Mouse (Mus musculus) limb, embryonic 12.5 days (tissue): ENCODE results near the gene Rnpepl1. TPM values are rescaled to one million over a fixed set of nuclear protein-coding genes. Genes with fewer than 3 reads are reported as not detected.

ENCODE experiments used
- ATAC-seq: fragments of 200-750 bp; cut with Nextera tagmentation; 2 replicates; pipeline ENCODE4 v1.8.0; 2017; ENCODE audit warnings: low read depth, moderate TSS enrichment; ENCODE audit not compliant: insufficient number of reproducible peaks, insufficient read depth, low FRiP score, low TSS enrichment
- H3K27ac ChIP-seq: fragments of 300-500 bp; sonication (generic); 2 replicates; pipeline ENCODE4 v1.5.1; 2016; ENCODE audit warnings: mild to moderate bottlenecking, moderate library complexity
- H3K27me3 ChIP-seq: fragments of 300-500 bp; sonication (generic); 2 replicates; pipeline ENCODE4 v1.6.1; 2016; ENCODE audit warnings: mild to moderate bottlenecking, moderate library complexity
- H3K36me3 ChIP-seq: fragments of 300-500 bp; sonication (generic); 2 replicates; pipeline ENCODE4 v1.6.1; 2016; ENCODE audit warnings: mild to moderate bottlenecking, moderate library complexity
- H3K4me1 ChIP-seq: fragments of 300-500 bp; sonication (generic); replicated peaks from 2 replicates; pipeline ENCODE4 v1.6.1; 2016
- H3K4me2 ChIP-seq: fragments of 300-500 bp; sonication (generic); 2 replicates; pipeline ENCODE4 v1.6.1; 2016; ENCODE audit warnings: mild to moderate bottlenecking, moderate library complexity
- H3K4me3 ChIP-seq: fragments of 300-500 bp; sonication (generic); replicated peaks from 2 replicates; pipeline ENCODE4 v1.5.1; 2016; ENCODE audit warnings: mild to moderate bottlenecking
- H3K9ac ChIP-seq: fragments of 300-500 bp; sonication (generic); replicated peaks from 2 replicates; pipeline ENCODE4 v1.6.1; 2016; ENCODE audit warnings: mild to moderate bottlenecking, moderate library complexity
- H3K9me3 ChIP-seq: fragments of 300-500 bp; sonication (generic); 2 replicates; pipeline ENCODE4 v1.6.1; 2016; ENCODE audit warnings: mild to moderate bottlenecking, moderate library complexity
- WGBS: fragments of 180-500 bp; shearing (Covaris S2); methylation state at CpG from one replicate; pipeline ENCODE4 v1.1.7; 2016; 5-methylcytosine and 5-hydroxymethylcytosine counted together
- polyA plus RNA-seq: library from polyadenylated mRNA; unstranded; fragments of >200 nt; fragmentation: Nextera tagmentation; extraction: Ambion mirVana; gene quantifications from 2 replicates; pipeline ENCODE4 v1.2.1, GENCODE M21; 2016

Rnpepl1 gene
- polyA plus RNA-seq, 1 experiment from 2014 or later = 38.1 TPM

GRCm38 (mm10) chr1:92907632-92908360 is 2.8 kb upstream of the Rnpepl1 start:
- Histone ChIP-seq H3K9me3 (no peaks in the 10 kb centered on the region), H3K4me3 (peak overlapping the region; percentile 76), H3K4me2 (peak overlapping the region; percentile 73), H3K27ac (peak overlapping the region; percentile 92; the same call in 1 of the 2 replicates), H3K9ac (peak overlapping the region; percentile 72), H3K36me3 (no peaks in the 10 kb centered on the region), H3K4me1 (peaks cover 41% of the 10 kb centered on the region), H3K27me3 (no peaks in the 10 kb centered on the region)
- WGBS = 48% methylated on average over 20 of the region's 20 CpGs
- ATAC-seq = no peak

- Histone ChIP-seq H3K4me1 (peaks cover 41% of the 10 kb centered on the region), H3K36me3 (no peaks in the 10 kb centered on the region), H3K9ac (no peak overlapping the region), H3K4me3 (no peak overlapping the region), H3K9me3 (no peaks in the 10 kb centered on the region), H3K27me3 (no peaks in the 10 kb centered on the region), H3K27ac (no peak overlapping the region), H3K4me2 (no peak overlapping the region)
- WGBS = 90% methylated on average over 3 of the region's 3 CpGs
- ATAC-seq = no peak
These were observed 1.9 kb upstream of the Rnpepl1 start for GRCm38 (mm10) chr1:92908664-92909063.

GRCm38 (mm10) chr1:92909068-92909467 is 1.5 kb upstream of the Rnpepl1 start:
- Histone ChIP-seq H3K9ac (no peak overlapping the region), H3K4me2 (no peak overlapping the region), H3K4me1 (peaks cover 41% of the 10 kb centered on the region), H3K27me3 (no peaks in the 10 kb centered on the region), H3K27ac (no peak overlapping the region), H3K9me3 (no peaks in the 10 kb centered on the region), H3K4me3 (no peak overlapping the region), H3K36me3 (peaks cover 3% of the 10 kb centered on the region; the same call in 1 of the 2 replicates)
- ATAC-seq = no peak
- WGBS = 67% methylated on average over 4 of the region's 4 CpGs

- H3K27ac ChIP-seq = peak overlapping the region; percentile 87
- WGBS = under 1% methylated on average over 83 of the region's 85 CpGs
- H3K4me3 ChIP-seq = peak overlapping the region; percentile 86
- H3K9me3 ChIP-seq = no peaks in the 10 kb centered on the region
- peak; percentile 5; the same call in 1 of the 2 replicates for ATAC-seq
- H3K4me2 ChIP-seq = peak overlapping the region; percentile 93
- H3K9ac ChIP-seq = peak overlapping the region; percentile 88
- no peaks in the 10 kb centered on the region for H3K27me3 ChIP-seq
- H3K4me1 ChIP-seq = peaks cover 41% of the 10 kb centered on the region
- peaks cover 23% of the 10 kb centered on the region for H3K36me3 ChIP-seq
These were observed 540 bp downstream of the Rnpepl1 start for GRCm38 (mm10) chr1:92910925-92911720.

- no peak for ATAC-seq
- H3K36me3 ChIP-seq = peaks cover 29% of the 10 kb centered on the region
- 44% methylated on average over 8 of the region's 8 CpGs for WGBS
- peak overlapping the region; percentile 93 for H3K4me2 ChIP-seq
- H3K9me3 ChIP-seq = no peaks in the 10 kb centered on the region
- H3K4me1 ChIP-seq = peaks cover 37% of the 10 kb centered on the region
- peak overlapping the region; percentile 88 for H3K9ac ChIP-seq
- H3K27me3 ChIP-seq = no peaks in the 10 kb centered on the region
- peak overlapping the region; percentile 86 for H3K4me3 ChIP-seq
- H3K27ac ChIP-seq = peak overlapping the region; percentile 23; the same call in 1 of the 2 replicates
These were observed 1.1 kb downstream of the Rnpepl1 start for GRCm38 (mm10) chr1:92911721-92912138.

GRCm38 (mm10) chr1:92912286-92912685 is 1.7 kb downstream of the Rnpepl1 start:
- no peak for ATAC-seq
- Histone ChIP-seq H3K27ac (peak overlapping the region; percentile 23; the same call in 1 of the 2 replicates), H3K9ac (peak overlapping the region; percentile 88), H3K4me1 (peaks cover 37% of the 10 kb centered on the region), H3K4me3 (peak overlapping the region; percentile 86), H3K4me2 (peak overlapping the region; percentile 93), H3K9me3 (no peaks in the 10 kb centered on the region), H3K36me3 (peaks cover 35% of the 10 kb centered on the region), H3K27me3 (no peaks in the 10 kb centered on the region)
- 54% methylated on average over 1 of the region's 1 CpGs for WGBS

- H3K4me3 ChIP-seq = no peak overlapping the region
- ATAC-seq = no peak
- no peak overlapping the region for H3K9ac ChIP-seq
- no peak overlapping the region for H3K27ac ChIP-seq
- H3K36me3 ChIP-seq = peaks cover 54% of the 10 kb centered on the region
- H3K4me2 ChIP-seq = no peak overlapping the region
- no peaks in the 10 kb centered on the region for H3K27me3 ChIP-seq
- peaks cover 30% of the 10 kb centered on the region for H3K4me1 ChIP-seq
- WGBS = 83% methylated on average over 4 of the region's 4 CpGs
- no peaks in the 10 kb centered on the region for H3K9me3 ChIP-seq
These were observed 3.7 kb downstream of the Rnpepl1 start for GRCm38 (mm10) chr1:92914239-92914638.

- Histone ChIP-seq H3K9me3 (no peaks in the 10 kb centered on the region), H3K4me2 (no peak overlapping the region), H3K4me1 (peaks cover 23% of the 10 kb centered on the region), H3K27me3 (no peaks in the 10 kb centered on the region), H3K4me3 (no peak overlapping the region), H3K27ac (no peak overlapping the region), H3K9ac (no peak overlapping the region), H3K36me3 (peaks cover 62% of the 10 kb centered on the region)
- 93% methylated on average over 11 of the region's 11 CpGs for WGBS
- ATAC-seq = no peak
These were observed 4.4 kb downstream of the Rnpepl1 start for GRCm38 (mm10) chr1:92914993-92915392.

GRCm38 (mm10) chr1:92916725-92917124 is 6.1 kb downstream of the Rnpepl1 start:
- H3K4me3 ChIP-seq = no peak overlapping the region
- H3K27ac ChIP-seq = no peak overlapping the region
- H3K4me1 ChIP-seq = peaks cover 13% of the 10 kb centered on the region
- no peak overlapping the region for H3K9ac ChIP-seq
- ATAC-seq = no peak
- H3K36me3 ChIP-seq = peaks cover 75% of the 10 kb centered on the region
- H3K27me3 ChIP-seq = no peaks in the 10 kb centered on the region
- H3K9me3 ChIP-seq = no peaks in the 10 kb centered on the region
- no peak overlapping the region for H3K4me2 ChIP-seq
- 94% methylated on average over 9 of the region's 9 CpGs for WGBS

- Histone ChIP-seq H3K36me3 (peaks cover 71% of the 10 kb centered on the region), H3K4me2 (no peak overlapping the region), H3K9me3 (no peaks in the 10 kb centered on the region), H3K4me3 (no peak overlapping the region), H3K27me3 (no peaks in the 10 kb centered on the region), H3K9ac (no peak overlapping the region), H3K27ac (no peak overlapping the region), H3K4me1 (no peaks in the 10 kb centered on the region)
- ATAC-seq = no peak
- 95% methylated on average over 11 of the region's 11 CpGs for WGBS
These were observed 8.6 kb downstream of the Rnpepl1 start for GRCm38 (mm10) chr1:92919151-92919550.

GRCm38 (mm10) chr1:92919775-92920174 is 9.2 kb downstream of the Rnpepl1 start:
- WGBS = 90% methylated on average over 12 of the region's 12 CpGs
- Histone ChIP-seq H3K4me2 (no peak overlapping the region), H3K27me3 (no peaks in the 10 kb centered on the region), H3K4me1 (no peaks in the 10 kb centered on the region), H3K9ac (no peak overlapping the region), H3K9me3 (no peaks in the 10 kb centered on the region), H3K36me3 (peaks cover 65% of the 10 kb centered on the region), H3K27ac (no peak overlapping the region), H3K4me3 (no peak overlapping the region)
- no peak for ATAC-seq
